Mouse (Mus musculus) intestine, embryonic 14.5 days (tissue): ENCODE results near the gene Cab39l. TPM values are rescaled to one million over a fixed set of nuclear protein-coding genes. Genes with fewer than 3 reads are reported as not detected.
A peak's percentile ranks its signal among the peaks of the same experiment; 100 is the strongest.

ENCODE experiments used
- ATAC-seq: fragments of 200-750 bp; cut with Nextera tagmentation; replicated peaks from 2 replicates; pipeline ENCODE4 v1.8.0; 2017; ENCODE audit warnings: low read depth, moderate number of reproducible peaks, moderate TSS enrichment, moderate library complexity; ENCODE audit not compliant: low FRiP score, low TSS enrichment
- DNase-seq: peaks from one replicate; pipeline ENCODE4 v3.0.0-alpha.2; 2018; ENCODE audit warnings: low spot score
- H3K27ac ChIP-seq: fragments of 300-500 bp; sonication (generic); 2 replicates; pipeline ENCODE4 v1.5.1; 2014; ENCODE audit warnings: low read depth, mild to moderate bottlenecking, control low read depth
- H3K27me3 ChIP-seq: fragments of 300-500 bp; sonication (generic); replicated peaks from 2 replicates; pipeline ENCODE4 v1.6.1; 2014; ENCODE audit warnings: low read length, control low read depth; ENCODE audit not compliant: control insufficient read depth, insufficient read depth
- H3K36me3 ChIP-seq: fragments of 300-500 bp; sonication (generic); 2 replicates; pipeline ENCODE4 v1.6.1; 2014; ENCODE audit warnings: low read length, control low read depth; ENCODE audit not compliant: control insufficient read depth, insufficient read depth
- H3K4me1 ChIP-seq: fragments of 300-500 bp; sonication (generic); replicated peaks from 2 replicates; pipeline ENCODE4 v1.6.1; 2014; ENCODE audit warnings: low read length, control low read depth, mixed read lengths; ENCODE audit not compliant: control insufficient read depth, insufficient read depth
- H3K4me2 ChIP-seq: fragments of 300-500 bp; sonication (generic); 2 replicates; pipeline ENCODE4 v1.6.1; 2014; ENCODE audit warnings: low read length
- H3K4me3 ChIP-seq: fragments of 300-500 bp; sonication (generic); 2 replicates; pipeline ENCODE4 v1.5.1; 2014; ENCODE audit warnings: low read depth, low read length, control low read depth, mixed read lengths
- H3K9ac ChIP-seq: fragments of 300-500 bp; sonication (generic); 2 replicates; pipeline ENCODE4 v1.6.1; 2014; ENCODE audit warnings: mild to moderate bottlenecking, low read length
- H3K9me3 ChIP-seq: fragments of 300-500 bp; sonication (generic); 2 replicates; pipeline ENCODE4 v1.6.1; 2016; ENCODE audit warnings: low read length, control low read depth; ENCODE audit not compliant: control insufficient read depth
- WGBS: fragments of 180-500 bp; shearing (Covaris S2); extraction: QIAGEN DNeasy Blood & Tissue Kit; methylation state at CpG from one replicate; pipeline ENCODE4 v1.1.7; 2014; 5-methylcytosine and 5-hydroxymethylcytosine counted together
- polyA plus RNA-seq: library from polyadenylated mRNA; unstranded; fragments of >200 nt; fragmentation: Nextera tagmentation; extraction: Ambion mirVana; gene quantifications from 2 replicates; pipeline ENCODE4 v1.2.1, GENCODE M21; 2014

Gene Cab39l
- polyA plus RNA-seq, 1 experiment from 2014 or later: 36.2 TPM

- H3K4me3 ChIP-seq: no peak overlapping the region
- peaks cover 8% of the 10 kb centered on the region; the same call in 1 of the 2 replicates for H3K27me3 ChIP-seq
- WGBS: 36% methylated on average over 9 of the region's 9 CpGs
Measured at GRCm38 (mm10) chr14:59624326-59624885, 183.6 kb downstream of the Cab39l start.

GRCm38 (mm10) chr14:59625158-59625805 is 184.5 kb downstream of the Cab39l start, which contains the start of gene Shisa2:
Shisa2 (plus strand) TSS chr14:59625308.
- Histone ChIP-seq H3K27me3 (peaks cover 8% of the 10 kb centered on the region; the same call in 1 of the 2 replicates), H3K9me3 (no peaks in the 10 kb centered on the region), H3K4me1 (peaks cover 12% of the 10 kb centered on the region), H3K4me2 (peak within 1 kb of the TSS; percentile 72), H3K4me3 (peak within 1 kb of the TSS; percentile 62), H3K27ac (peak within 1 kb of the TSS; percentile 73), H3K9ac (peak within 1 kb of the TSS; percentile 70), H3K36me3 (peaks cover 9% of the 10 kb centered on the region)
- WGBS: under 1% methylated on average over 65 of the region's 65 CpGs
- DNase-seq: peak; percentile 93
- ATAC-seq: peak; percentile 86

More at GRCm38 (mm10) chr14:59624326-59624885, 183.6 kb downstream of the Cab39l start:
- Histone ChIP-seq H3K4me1 (peaks cover 12% of the 10 kb centered on the region), H3K9me3 (no peaks in the 10 kb centered on the region), H3K9ac (no peak overlapping the region), H3K27ac (no peak overlapping the region), H3K36me3 (peaks cover under 1% of the 10 kb centered on the region), H3K4me2 (peak overlapping the region; percentile 72)
- ATAC-seq (no peak), DNase-seq (no peak)

GRCm38 (mm10) chr14:59625806-59626364 is 185.1 kb downstream of the Cab39l start:
- DNase-seq: peak; percentile 86
- ATAC-seq: peak; percentile 28; the same call in 1 of the 2 replicates
- under 1% methylated on average over 51 of the region's 51 CpGs for WGBS
- peak overlapping the region; percentile 62 for H3K4me3 ChIP-seq
- peak overlapping the region; percentile 72 for H3K4me2 ChIP-seq
- H3K9me3 ChIP-seq: no peaks in the 10 kb centered on the region
- peak overlapping the region; percentile 70 for H3K9ac ChIP-seq
- H3K27me3 ChIP-seq: peaks cover 8% of the 10 kb centered on the region; the same call in 1 of the 2 replicates
- H3K4me1 ChIP-seq: peaks cover 12% of the 10 kb centered on the region
- H3K36me3 ChIP-seq: peaks cover 10% of the 10 kb centered on the region
- H3K27ac ChIP-seq: peak overlapping the region; percentile 73

GRCm38 (mm10) chr14:59626711-59627110 is 185.9 kb downstream of the Cab39l start:
- H3K4me3 ChIP-seq: peak overlapping the region; percentile 62
- peaks cover 13% of the 10 kb centered on the region for H3K36me3 ChIP-seq
- peaks cover 12% of the 10 kb centered on the region for H3K4me1 ChIP-seq
- H3K27ac ChIP-seq: no peak overlapping the region
- H3K9ac ChIP-seq: peak overlapping the region; percentile 70
- 17% methylated on average over 8 of the region's 8 CpGs for WGBS
- DNase-seq (no peak), ATAC-seq (no peak)
- no peaks in the 10 kb centered on the region for H3K9me3 ChIP-seq
- H3K4me2 ChIP-seq: peak overlapping the region; percentile 72
- H3K27me3 ChIP-seq: peaks cover 8% of the 10 kb centered on the region; the same call in 1 of the 2 replicates

- Histone ChIP-seq H3K9ac (peak overlapping the region; percentile 70; the same call in 1 of the 2 replicates), H3K4me1 (peaks cover 12% of the 10 kb centered on the region), H3K36me3 (peaks cover 15% of the 10 kb centered on the region), H3K4me3 (peak overlapping the region; percentile 62), H3K27me3 (peaks cover 8% of the 10 kb centered on the region; the same call in 1 of the 2 replicates), H3K4me2 (peak overlapping the region; percentile 72), H3K9me3 (no peaks in the 10 kb centered on the region), H3K27ac (no peak overlapping the region)
- 22% methylated on average over 9 of the region's 9 CpGs for WGBS
- no peak for ATAC-seq
- peak; percentile 65 for DNase-seq
Measured at GRCm38 (mm10) chr14:59627142-59627680, 186.4 kb downstream of the Cab39l start.

GRCm38 (mm10) chr14:59627823-59628222 is 187.1 kb downstream of the Cab39l start:
- H3K27ac ChIP-seq: no peak overlapping the region
- H3K9ac ChIP-seq: no peak overlapping the region
- peaks cover 12% of the 10 kb centered on the region for H3K4me1 ChIP-seq
- peaks cover 15% of the 10 kb centered on the region for H3K36me3 ChIP-seq
- H3K4me3 ChIP-seq: peak overlapping the region; percentile 62
- DNase-seq (peak; percentile 69), ATAC-seq (0 out of 2 replicates have a peak, but pooled peaks have one; percentile 43)
- H3K27me3 ChIP-seq: peaks cover 8% of the 10 kb centered on the region; the same call in 1 of the 2 replicates
- peak overlapping the region; percentile 72 for H3K4me2 ChIP-seq
- 28% methylated on average over 7 of the region's 7 CpGs for WGBS
- no peaks in the 10 kb centered on the region for H3K9me3 ChIP-seq

GRCm38 (mm10) chr14:59629308-59629707 is 188.5 kb downstream of the Cab39l start:
- Histone ChIP-seq H3K4me2 (no peak overlapping the region), H3K4me1 (peaks cover 12% of the 10 kb centered on the region), H3K27me3 (peaks cover 4% of the 10 kb centered on the region; the same call in 1 of the 2 replicates), H3K9me3 (no peaks in the 10 kb centered on the region), H3K27ac (no peak overlapping the region), H3K36me3 (peaks cover 15% of the 10 kb centered on the region), H3K4me3 (no peak overlapping the region), H3K9ac (no peak overlapping the region)
- DNase-seq (no peak), ATAC-seq (no peak)
- WGBS: 92% methylated on average over 15 of the region's 15 CpGs

GRCm38 (mm10) chr14:59630096-59630495 is 189.3 kb downstream of the Cab39l start:
- ATAC-seq (no peak), DNase-seq (no peak)
- Histone ChIP-seq H3K4me1 (peaks cover 5% of the 10 kb centered on the region), H3K27me3 (no peaks in the 10 kb centered on the region), H3K36me3 (peaks cover 15% of the 10 kb centered on the region), H3K9me3 (no peaks in the 10 kb centered on the region), H3K27ac (no peak overlapping the region), H3K9ac (no peak overlapping the region), H3K4me2 (no peak overlapping the region), H3K4me3 (no peak overlapping the region)
- 93% methylated on average over 9 of the region's 9 CpGs for WGBS
